Mouse (Mus musculus) embryonic stem cell, embryonic (primary cell): Measurements from ENCODE around the gene Tma7.

ENCODE experiments used
- CTCF ChIA-PET, 4 experiments: fragments of 300-600 bp in 2 of 4; fragments of 350-600 bp in 2 of 4; sonication (Branson Sonifier 250); formaldehyde crosslinking; loops; one replicate each; lab custom pipeline; 2022; ENCODE audit warnings: inconsistent platforms in 2 of 4; lab: Charles Lee
- POLR2A ChIA-PET, 4 experiments: fragments of 300-600 bp in 2 of 4; fragments of 350-600 bp in 2 of 4; sonication (Branson Sonifier 250); formaldehyde crosslinking; loops; one replicate each; lab custom pipeline; 2022; ENCODE audit warnings: antibody characterized with exemption in 4 of 4, inconsistent platforms in 1 of 4; lab: Charles Lee

Tma7 gene

DNA sequence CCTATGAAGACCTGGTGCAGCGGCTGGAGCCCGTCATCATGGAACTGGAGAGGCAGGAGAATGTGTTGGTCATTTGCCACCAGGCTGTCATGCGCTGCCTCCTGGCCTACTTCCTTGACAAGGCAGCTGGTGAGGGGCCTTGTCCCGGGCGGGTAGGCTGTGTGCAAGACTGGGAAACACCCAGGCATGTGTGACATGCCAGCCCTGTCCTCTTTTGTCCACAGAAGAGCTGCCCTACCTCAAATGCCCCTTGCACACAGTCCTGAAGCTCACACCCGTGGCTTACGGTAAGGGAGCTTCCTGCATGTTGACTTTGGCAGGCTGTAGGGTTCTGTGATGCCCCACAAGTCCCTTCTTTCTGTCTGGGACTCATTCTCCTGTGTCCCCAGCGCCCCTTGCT, 54.9 kb downstream of the Tma7 start:
- POLR2A ChIA-PET = interaction anchor here in 2 of 4 experiments (0.7 to 3.1 kb wide), 8 partner anchors 11 to 234 kb away, joined by 3 to 19 read pairs (median 4); partner anchors contain the start of genes Shisa5 (in 2 of the 2), Atrip (in 1 of the 2) and Trex1 (in 1 of the 2)
- CTCF ChIA-PET = interaction anchor here in 2 of 4 experiments (0.7 to 1.2 kb wide), 2 partner anchors 150 to 805 kb away, joined by 4 read pairs; no protein-coding TSS in a partner anchor
